Mouse (Mus musculus) midbrain, embryonic 14.5 days (tissue): ENCODE measurements at regions not wholly inside any gene's neighbourhood (a gene's known extent, or its start where the extent isn't known, plus 50 kb on each side); places are given as distances from the start of the nearest gene placed in this dataset.

Experiments
- ATAC-seq: fragments of 200-750 bp; cut with Nextera tagmentation; 2 replicates; pipeline ENCODE4 v1.8.0; 2017; ENCODE audit warnings: moderate number of reproducible peaks, moderate library complexity; ENCODE audit not compliant: low FRiP score, low TSS enrichment
- DNase-seq: peaks from one replicate; pipeline ENCODE4 v3.0.0-alpha.2; 2015
- H3K27ac ChIP-seq: fragments of 300-500 bp; sonication (generic); replicated peaks from 2 replicates; pipeline ENCODE4 v1.5.1; 2014; ENCODE audit warnings: mild to moderate bottlenecking, low read depth, low read length, moderate library complexity
- H3K27me3 ChIP-seq: fragments of 300-500 bp; sonication (generic); 2 replicates; pipeline ENCODE4 v1.6.1; 2014; ENCODE audit warnings: low read length, control low read depth, mixed read lengths; ENCODE audit not compliant: control insufficient read depth, insufficient read depth
- H3K36me3 ChIP-seq: fragments of 300-500 bp; sonication (generic); 2 replicates; pipeline ENCODE4 v1.6.1; 2014; ENCODE audit warnings: low read length, control low read depth; ENCODE audit not compliant: control insufficient read depth, insufficient read depth
- H3K4me1 ChIP-seq: fragments of 300-500 bp; sonication (generic); 2 replicates; pipeline ENCODE4 v1.6.1; 2014; ENCODE audit warnings: mild to moderate bottlenecking, antibody characterized with exemption, low read length, control low read depth; ENCODE audit not compliant: control insufficient read depth, insufficient read depth
- H3K4me2 ChIP-seq: fragments of 300-500 bp; sonication (generic); 2 replicates; pipeline ENCODE4 v1.6.1; 2014; ENCODE audit warnings: mild to moderate bottlenecking, low read length, moderate library complexity
- H3K4me3 ChIP-seq: fragments of 300-500 bp; sonication (generic); replicated peaks from 2 replicates; pipeline ENCODE4 v1.5.1; 2014; ENCODE audit warnings: low read depth, low read length
- H3K9ac ChIP-seq: fragments of 300-500 bp; sonication (generic); replicated peaks from 2 replicates; pipeline ENCODE4 v1.6.1; 2014; ENCODE audit warnings: mild to moderate bottlenecking, low read length, moderate library complexity
- H3K9me3 ChIP-seq: fragments of 300-500 bp; sonication (generic); 2 replicates; pipeline ENCODE4 v1.6.1; 2016; ENCODE audit warnings: low read length, control low read depth, mixed read lengths; ENCODE audit not compliant: control insufficient read depth
- WGBS: fragments of 180-500 bp; shearing (Covaris S2); extraction: QIAGEN DNeasy Blood & Tissue Kit; methylation state at CpG from one replicate; pipeline ENCODE4 v1.1.7; 2014; 5-methylcytosine and 5-hydroxymethylcytosine counted together

DNA sequence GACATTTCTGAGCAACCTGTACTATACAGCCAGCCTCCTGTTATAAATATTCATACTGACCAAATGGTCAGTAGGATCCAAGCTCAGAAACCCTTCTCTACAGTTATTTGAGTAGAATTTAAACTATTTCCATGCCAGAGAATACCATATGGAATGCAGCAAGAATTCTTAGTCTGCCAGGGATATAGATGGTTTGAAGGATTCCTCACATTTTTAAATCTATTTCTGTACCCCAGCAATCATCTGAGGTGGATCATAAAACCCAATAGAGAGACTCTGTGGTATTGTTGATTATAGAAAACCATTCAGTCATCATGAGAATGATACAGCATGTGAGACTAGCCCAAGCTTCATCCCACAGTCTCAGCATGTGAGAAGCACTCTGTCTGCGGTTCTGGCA is 67.6 kb upstream of the Sstr4 start:
- DNase-seq (no peak), ATAC-seq (no peak)
- Histone ChIP-seq H3K27ac (no peak overlapping the region), H3K36me3 (no peaks in the 10 kb centered on the region), H3K9ac (no peak overlapping the region), H3K4me2 (no peak overlapping the region), H3K9me3 (no peaks in the 10 kb centered on the region), H3K4me3 (no peak overlapping the region), H3K27me3 (no peaks in the 10 kb centered on the region), H3K4me1 (no peaks in the 10 kb centered on the region)
- 79% methylated on average over 1 of the region's 1 CpGs for WGBS

DNA sequence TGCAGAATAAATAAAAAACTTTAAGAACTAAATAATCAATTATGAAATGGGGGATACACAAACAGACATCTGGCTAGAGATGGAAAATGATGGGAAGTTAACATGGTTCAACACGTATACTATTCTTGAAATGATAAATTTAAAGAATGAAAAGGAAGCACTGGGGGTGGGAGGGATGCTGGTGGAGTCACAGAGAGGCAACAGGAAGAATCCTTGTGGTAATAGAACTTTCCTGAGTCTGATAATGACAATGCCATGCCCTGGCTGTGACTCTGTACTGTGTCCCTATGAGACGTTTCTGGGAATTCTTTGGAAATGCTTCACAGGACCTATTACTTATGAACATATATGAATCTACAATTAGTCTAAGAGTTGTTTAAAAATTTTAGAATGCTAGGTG is 64.8 kb upstream of the Sstr4 start:
- no peak overlapping the region for H3K4me3 ChIP-seq
- no peaks in the 10 kb centered on the region for H3K9me3 ChIP-seq
- H3K27me3 ChIP-seq: no peaks in the 10 kb centered on the region
- H3K27ac ChIP-seq: no peak overlapping the region
- H3K4me1 ChIP-seq: no peaks in the 10 kb centered on the region
- 90% methylated on average over 2 of the region's 2 CpGs for WGBS
- DNase-seq: no peak
- H3K4me2 ChIP-seq: no peak overlapping the region
- H3K36me3 ChIP-seq: no peaks in the 10 kb centered on the region
- H3K9ac ChIP-seq: no peak overlapping the region
- ATAC-seq: no peak

DNA sequence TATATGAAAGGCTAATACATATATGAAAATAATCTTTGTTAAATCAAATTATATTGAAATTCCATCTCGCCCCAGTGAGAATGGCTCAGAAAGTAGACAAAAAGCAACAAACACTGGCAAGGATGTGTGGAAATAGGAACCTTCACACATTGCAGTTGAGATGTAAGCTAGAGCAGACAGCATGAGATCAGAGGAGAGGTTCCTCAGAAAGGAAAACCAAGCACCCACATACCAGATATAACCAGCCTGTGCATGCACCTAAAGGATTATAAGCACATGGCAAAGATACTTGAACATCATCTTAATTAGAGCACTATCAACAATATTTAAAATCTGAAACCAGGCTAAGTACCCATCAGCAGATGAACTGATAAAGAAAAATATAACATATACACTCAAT is 60.6 kb upstream of the Sstr4 start:
- H3K9ac ChIP-seq: no peak overlapping the region
- no peaks in the 10 kb centered on the region for H3K4me1 ChIP-seq
- no peaks in the 10 kb centered on the region for H3K27me3 ChIP-seq
- no peak overlapping the region for H3K4me3 ChIP-seq
- H3K9me3 ChIP-seq: no peaks in the 10 kb centered on the region
- H3K27ac ChIP-seq: no peak overlapping the region
- ATAC-seq (no peak), DNase-seq (no peak)
- H3K4me2 ChIP-seq: no peak overlapping the region
- H3K36me3 ChIP-seq: no peaks in the 10 kb centered on the region
- WGBS: 94% methylated on average over 1 of the region's 1 CpGs

DNA sequence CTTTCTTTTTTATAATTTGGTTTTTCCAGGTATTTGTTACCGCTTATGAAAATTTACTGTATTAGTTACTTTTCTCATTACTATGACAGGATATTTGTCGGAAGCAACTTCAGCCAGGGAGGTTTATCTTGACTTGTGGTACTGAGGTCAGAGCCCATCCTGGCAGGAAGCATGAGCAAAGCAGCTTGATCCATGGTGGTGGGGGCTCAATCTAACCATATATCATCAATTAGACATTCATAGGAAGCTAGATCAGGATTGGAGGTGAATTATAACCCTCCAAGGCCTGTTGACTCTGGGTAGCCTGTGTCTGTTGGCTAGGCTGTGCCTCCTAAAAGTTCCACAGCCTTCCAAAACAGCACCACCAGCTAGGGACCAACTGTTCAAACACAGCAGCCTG is 58.5 kb upstream of the Sstr4 start:
- Histone ChIP-seq H3K9ac (no peak overlapping the region), H3K27me3 (no peaks in the 10 kb centered on the region), H3K27ac (no peak overlapping the region), H3K4me1 (no peaks in the 10 kb centered on the region), H3K4me3 (no peak overlapping the region), H3K4me2 (no peak overlapping the region), H3K36me3 (no peaks in the 10 kb centered on the region), H3K9me3 (no peaks in the 10 kb centered on the region)
- no peak for DNase-seq
- no peak for ATAC-seq
- 93% methylated on average over 2 of the region's 2 CpGs for WGBS

DNA sequence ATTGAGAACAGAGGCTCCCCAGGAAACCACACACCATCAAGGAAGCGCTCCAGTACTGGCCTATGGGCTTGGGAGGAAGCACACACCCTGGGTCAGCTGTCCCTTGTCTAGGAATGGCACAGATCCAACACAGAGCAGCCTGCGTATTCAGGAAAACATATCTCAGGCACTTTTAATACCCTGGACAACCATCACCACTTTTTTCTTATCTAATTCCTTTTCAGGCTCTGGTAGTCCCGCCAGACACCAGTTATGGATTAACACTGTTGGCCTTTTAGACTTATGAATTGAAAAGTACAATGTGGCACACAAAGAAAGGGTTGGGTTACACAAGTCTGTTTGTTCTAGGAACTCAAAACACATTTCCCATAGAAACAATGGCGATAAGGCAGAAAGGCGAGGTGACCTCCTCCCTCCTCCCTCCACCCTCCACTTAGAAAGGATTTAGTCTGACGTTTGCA is 56.8 kb upstream of the Sstr4 start:
- WGBS: 22% methylated on average over 6 of the region's 6 CpGs
- H3K9ac ChIP-seq: no peak overlapping the region
- H3K9me3 ChIP-seq: no peaks in the 10 kb centered on the region
- H3K36me3 ChIP-seq: no peaks in the 10 kb centered on the region
- peak; percentile 24 for DNase-seq
- H3K4me1 ChIP-seq: no peaks in the 10 kb centered on the region
- H3K27ac ChIP-seq: no peak overlapping the region
- H3K4me2 ChIP-seq: no peak overlapping the region
- H3K4me3 ChIP-seq: no peak overlapping the region
- H3K27me3 ChIP-seq: no peaks in the 10 kb centered on the region
- peak; percentile 43; the same call in 1 of the 2 replicates for ATAC-seq

DNA sequence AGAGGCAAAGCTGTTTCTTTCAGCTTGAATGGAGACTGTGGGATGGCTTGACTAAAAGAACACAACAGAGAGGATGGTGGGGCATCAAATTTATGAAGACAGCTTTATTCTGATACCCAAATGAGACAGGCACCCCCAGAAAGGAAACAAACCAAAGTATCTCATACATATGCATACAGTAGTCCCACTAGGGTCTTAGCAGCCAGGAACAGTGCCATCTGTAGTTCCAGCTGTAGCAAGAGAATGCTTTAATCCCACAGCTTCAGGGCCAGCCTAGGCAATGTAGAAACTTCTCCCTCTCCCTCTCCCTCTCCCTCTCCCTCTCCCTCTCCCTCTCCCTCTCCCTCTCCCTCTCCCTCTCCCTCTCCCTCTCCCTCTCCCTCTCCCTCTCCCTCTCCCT is 56.2 kb upstream of the Sstr4 start:
- Histone ChIP-seq H3K9me3 (no peaks in the 10 kb centered on the region), H3K4me1 (no peaks in the 10 kb centered on the region), H3K4me2 (no peak overlapping the region), H3K27ac (no peak overlapping the region), H3K27me3 (no peaks in the 10 kb centered on the region), H3K4me3 (no peak overlapping the region), H3K36me3 (no peaks in the 10 kb centered on the region), H3K9ac (no peak overlapping the region)
- ATAC-seq: no peak
- peak; percentile 27 for DNase-seq

DNA sequence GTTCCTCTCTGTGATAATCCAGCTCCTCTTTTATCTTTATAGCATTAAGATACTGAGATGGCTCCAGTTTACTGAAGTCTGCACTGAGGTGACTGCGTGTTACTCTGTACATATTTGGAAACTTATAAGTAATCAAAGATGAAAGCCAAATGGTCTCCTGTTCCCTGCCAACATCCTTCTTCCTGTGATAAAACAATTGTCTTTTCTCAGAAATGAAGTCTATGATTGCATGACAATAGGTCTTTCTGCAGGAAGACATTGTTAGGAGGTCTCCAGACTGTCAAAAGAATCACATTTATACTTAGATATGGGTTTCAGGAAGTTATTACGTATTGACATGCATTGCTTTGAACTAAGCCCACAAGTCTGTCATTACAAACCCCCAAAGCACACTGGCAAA is 51.0 kb upstream of the Sstr4 start:
- ATAC-seq (no peak), DNase-seq (no peak)
- 85% methylated on average over 2 of the region's 2 CpGs for WGBS
- Histone ChIP-seq H3K27ac (no peak overlapping the region), H3K4me3 (no peak overlapping the region), H3K9ac (no peak overlapping the region), H3K4me2 (no peak overlapping the region), H3K27me3 (no peaks in the 10 kb centered on the region), H3K4me1 (no peaks in the 10 kb centered on the region), H3K9me3 (no peaks in the 10 kb centered on the region), H3K36me3 (no peaks in the 10 kb centered on the region)
